Mouse (Mus musculus) lung, embryonic 16.5 days (tissue): ENCODE data around the gene 1500015O10Rik. TPM values are rescaled to one million over a fixed set of nuclear protein-coding genes. Genes with fewer than 3 reads are reported as not detected.

ENCODE experiments used
- ATAC-seq: fragments of 200-750 bp; cut with Nextera tagmentation; 2 replicates; pipeline ENCODE4 v1.8.0; 2017; ENCODE audit warnings: low read depth, mild to moderate bottlenecking, moderate library complexity
- H3K27ac ChIP-seq: fragments of 300-500 bp; sonication (generic); 2 replicates; pipeline ENCODE4 v1.5.1; 2014; ENCODE audit warnings: mild to moderate bottlenecking, control low read depth, low read length
- H3K27me3 ChIP-seq: fragments of 300-500 bp; sonication (generic); 2 replicates; pipeline ENCODE4 v1.6.1; 2014; ENCODE audit warnings: low read depth, low read length, mixed read lengths; ENCODE audit not compliant: control insufficient read depth, insufficient read depth
- H3K36me3 ChIP-seq: fragments of 300-500 bp; sonication (generic); 2 replicates; pipeline ENCODE4 v1.6.1; 2014; ENCODE audit warnings: low read length; ENCODE audit not compliant: control insufficient read depth, insufficient read depth
- H3K4me1 ChIP-seq: fragments of 300-500 bp; sonication (generic); replicated peaks from 2 replicates; pipeline ENCODE4 v1.6.1; 2014; ENCODE audit warnings: low read length, mixed read lengths; ENCODE audit not compliant: control insufficient read depth, insufficient read depth
- H3K4me2 ChIP-seq: fragments of 300-500 bp; sonication (generic); 2 replicates; pipeline ENCODE4 v1.6.1; 2014; ENCODE audit warnings: low read depth, low read length, control low read depth
- H3K4me3 ChIP-seq: fragments of 300-500 bp; sonication (generic); 2 replicates; pipeline ENCODE4 v1.5.1; 2014; ENCODE audit warnings: mild to moderate bottlenecking, low read length, control low read depth
- H3K9ac ChIP-seq: fragments of 300-500 bp; sonication (generic); 2 replicates; pipeline ENCODE4 v1.6.1; 2014; ENCODE audit warnings: low read length, control low read depth
- H3K9me3 ChIP-seq: fragments of 300-500 bp; sonication (generic); 2 replicates; pipeline ENCODE4 v1.6.1; 2016; ENCODE audit warnings: low read length; ENCODE audit not compliant: control insufficient read depth
- WGBS: fragments of 180-500 bp; shearing (Covaris S2); extraction: QIAGEN DNeasy Blood & Tissue Kit; methylation state at CpG from one replicate; pipeline ENCODE4 v1.1.7; 2014; 5-methylcytosine and 5-hydroxymethylcytosine counted together
- polyA plus RNA-seq: library from polyadenylated mRNA; unstranded; fragments of >200 nt; fragmentation: Nextera tagmentation; extraction: Ambion mirVana; gene quantifications from 2 replicates; pipeline ENCODE4 v1.2.1, GENCODE M21; 2015

1500015O10Rik gene
- polyA plus RNA-seq, 1 experiment from 2014 or later: 26.5 TPM

DNA sequence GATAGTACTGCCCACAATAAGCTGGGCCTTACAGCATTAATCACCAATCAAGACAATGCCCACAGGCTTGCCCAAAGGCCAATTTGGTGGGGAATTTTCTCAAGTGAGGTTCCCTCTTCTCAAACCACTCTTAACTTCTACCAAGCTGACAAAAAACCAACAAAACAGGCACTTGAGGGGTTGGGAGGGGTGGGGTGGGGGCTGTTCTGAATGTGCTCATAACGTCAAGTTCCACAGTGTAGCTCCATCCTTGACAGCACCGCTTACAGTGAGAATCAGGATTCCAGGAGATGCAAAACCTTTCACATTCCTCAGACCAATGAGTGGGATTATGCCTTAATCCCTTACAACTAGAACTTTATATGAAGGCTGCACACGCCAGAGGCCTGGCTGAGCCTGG is 52.8 kb downstream of the 1500015O10Rik start:
- H3K27ac ChIP-seq: no peak overlapping the region; the same call in 1 of the 2 replicates
- H3K4me1 ChIP-seq: peaks cover 5% of the 10 kb centered on the region; the same call in 1 of the 2 replicates
- H3K27me3 ChIP-seq: no peaks in the 10 kb centered on the region
- H3K36me3 ChIP-seq: peaks cover 3% of the 10 kb centered on the region
- peak; percentile 56 for ATAC-seq
- WGBS: 61% methylated on average over 3 of the region's 3 CpGs
- no peak overlapping the region for H3K4me2 ChIP-seq
- H3K9ac ChIP-seq: no peak overlapping the region
- H3K9me3 ChIP-seq: no peaks in the 10 kb centered on the region
- H3K4me3 ChIP-seq: no peak overlapping the region

- ATAC-seq: no peak
- H3K9ac ChIP-seq: no peak overlapping the region
- WGBS: 79% methylated on average over 5 of the region's 5 CpGs
Observed at GRCm38 (mm10) chr1:43785316-43785715, 54.9 kb downstream of the 1500015O10Rik start.

DNA sequence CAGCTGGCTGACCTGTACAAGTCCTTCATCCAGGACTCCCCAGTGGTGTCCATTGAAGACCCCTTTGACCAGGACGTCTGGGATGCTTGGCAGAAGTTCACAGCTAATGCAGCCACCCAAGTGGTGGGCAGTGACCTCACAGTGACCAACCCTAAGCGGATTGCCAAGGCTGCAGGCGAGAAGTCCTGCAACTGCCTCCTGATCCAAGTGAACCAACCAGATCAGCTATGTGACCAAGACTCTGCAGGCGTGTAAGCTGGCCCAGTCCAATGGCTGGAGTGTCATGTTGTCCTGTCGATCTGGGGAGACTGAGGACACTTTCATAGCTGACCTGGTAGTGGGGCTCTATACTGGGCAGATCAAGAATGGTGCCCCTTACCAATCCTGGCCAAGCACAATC is 56.3 kb downstream of the 1500015O10Rik start:
- H3K9ac ChIP-seq: no peak overlapping the region
- no peak for ATAC-seq
- H3K4me1 ChIP-seq: peaks cover 5% of the 10 kb centered on the region; the same call in 1 of the 2 replicates
- no peak overlapping the region for H3K27ac ChIP-seq
- H3K4me3 ChIP-seq: no peak overlapping the region
- H3K27me3 ChIP-seq: no peaks in the 10 kb centered on the region
- H3K9me3 ChIP-seq: no peaks in the 10 kb centered on the region
- WGBS: 81% methylated on average over 5 of the region's 5 CpGs
- H3K4me2 ChIP-seq: no peak overlapping the region
- no peaks in the 10 kb centered on the region for H3K36me3 ChIP-seq

More at GRCm38 (mm10) chr1:43785316-43785715, 54.9 kb downstream of the 1500015O10Rik start:
- H3K4me3 ChIP-seq: no peak overlapping the region
- H3K36me3 ChIP-seq: no peaks in the 10 kb centered on the region
- no peaks in the 10 kb centered on the region for H3K9me3 ChIP-seq
- H3K27ac ChIP-seq: no peak overlapping the region
- H3K27me3 ChIP-seq: no peaks in the 10 kb centered on the region
- H3K4me1 ChIP-seq: peaks cover 5% of the 10 kb centered on the region; the same call in 1 of the 2 replicates
- no peak overlapping the region for H3K4me2 ChIP-seq

DNA sequence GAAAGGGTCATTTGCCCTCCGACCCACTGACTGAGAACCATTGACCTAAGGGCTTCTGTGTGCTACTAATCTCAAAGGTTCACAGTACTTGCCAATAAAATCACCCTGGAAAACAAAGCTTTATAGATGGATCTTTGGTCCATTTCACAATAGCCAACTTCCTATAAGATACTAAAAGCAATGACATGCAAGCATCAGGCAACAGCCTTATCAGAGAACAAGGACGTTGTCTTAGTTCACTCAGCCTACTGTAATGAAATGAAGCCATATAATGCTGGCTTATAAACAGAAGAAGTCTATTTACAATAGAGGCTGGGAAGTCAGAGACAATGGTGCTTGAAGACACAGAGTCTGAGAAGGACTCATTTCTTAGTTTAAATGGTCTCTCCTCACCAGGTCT is 59.4 kb downstream of the 1500015O10Rik start:
- Histone ChIP-seq H3K27me3 (no peaks in the 10 kb centered on the region), H3K27ac (no peak overlapping the region), H3K4me3 (no peak overlapping the region), H3K4me1 (no peaks in the 10 kb centered on the region), H3K9ac (no peak overlapping the region), H3K36me3 (no peaks in the 10 kb centered on the region), H3K4me2 (no peak overlapping the region), H3K9me3 (no peaks in the 10 kb centered on the region)
- ATAC-seq: no peak
- WGBS: 83% methylated on average over 2 of the region's 2 CpGs

Other genes starting within 250 kb of the 1500015O10Rik start
- gene Uxs1, start 97.2 kb downstream of the 1500015O10Rik start, polyA plus RNA-seq: 25.6 and 28.6 TPM in 2 replicates
- 62.9 and 63.4 TPM in 2 replicates for gene Tpp2, start 203.0 kb downstream of the 1500015O10Rik start, polyA plus RNA-seq